Mouse (Mus musculus) spleen, postnatal 4 days (tissue): Measurements from ENCODE around the gene Max.

ENCODE experiments used
- DNase-seq, 2 experiments: peaks; one replicate each; pipeline ENCODE4 v3.0.0; 2022; ENCODE audit warnings: low spot score in 2 of 2

Max gene

GRCm38 (mm10) chr12:76954698-76955423 is 7.1 kb downstream of the Max start:
- DNase-seq, result no peak

DNA sequence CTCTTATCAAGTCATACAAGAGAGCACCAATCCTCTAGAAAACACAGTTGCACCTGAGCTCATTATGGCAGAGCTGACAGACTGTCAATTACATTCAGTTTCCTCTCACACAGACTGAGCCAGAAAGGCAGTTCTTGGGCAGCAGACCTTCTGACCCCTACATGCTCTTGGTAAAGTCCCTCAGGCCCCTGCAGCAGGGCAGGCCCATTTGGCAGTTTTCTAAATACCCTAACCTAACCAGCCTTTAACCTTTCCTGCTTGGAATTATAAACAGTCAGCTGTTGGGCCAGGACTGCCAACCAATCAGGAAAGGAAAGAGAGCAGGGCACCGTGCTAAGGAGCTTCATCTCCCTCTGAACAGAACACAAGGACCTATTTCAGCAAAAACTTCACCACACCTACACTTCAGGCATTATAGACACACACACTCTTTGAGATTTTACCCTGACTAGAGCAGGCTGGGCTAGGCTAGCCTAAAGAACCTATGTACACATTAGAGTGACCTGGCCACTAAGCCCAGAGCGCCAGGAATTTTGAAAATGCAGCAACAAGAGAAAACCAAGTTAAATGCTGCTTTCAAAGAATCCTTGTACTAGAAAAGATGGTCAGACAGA is 8.1 kb downstream of the Max start:
- no peak for DNase-seq

DNA sequence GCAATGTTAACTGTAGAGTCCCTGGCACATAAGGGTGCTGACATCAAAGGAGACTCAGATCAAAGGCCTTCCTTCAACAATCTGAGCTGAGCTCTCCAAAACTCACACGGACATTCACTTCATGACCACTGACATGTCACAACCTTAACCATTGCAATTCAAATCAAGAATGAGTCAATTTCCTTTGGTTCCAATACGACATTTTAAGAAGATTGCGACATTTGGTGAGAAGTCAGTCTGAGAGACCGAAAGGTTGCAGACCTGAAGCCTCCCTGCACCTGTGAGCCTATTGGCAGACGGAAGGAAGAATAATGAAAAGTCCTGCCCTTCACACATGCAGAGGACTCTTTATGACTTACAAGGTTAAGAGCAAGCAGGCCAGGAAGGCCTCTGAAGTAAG is 11.7 kb downstream of the Max start:
- DNase-seq, result no peak

GRCm38 (mm10) chr12:76948781-76949180 is 13.2 kb downstream of the Max start:
- no peak for DNase-seq

DNA sequence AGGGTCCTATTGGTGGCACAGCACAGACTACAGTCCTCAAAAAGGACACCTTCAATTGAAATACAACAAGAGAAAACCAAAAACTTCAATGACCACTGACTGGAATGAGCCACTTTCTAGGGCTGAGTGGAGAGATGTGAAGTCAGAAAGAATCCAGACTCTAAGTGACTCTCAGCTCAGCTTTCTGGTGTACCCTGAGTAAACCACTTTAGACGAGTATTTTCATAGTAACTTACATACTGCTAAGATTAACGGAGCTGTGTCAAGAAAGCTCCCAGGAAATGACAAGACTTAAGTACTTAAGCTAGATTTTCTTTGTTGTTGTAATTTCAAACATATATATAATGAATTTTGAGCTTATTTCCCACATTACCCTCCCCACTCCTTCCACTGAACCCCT is 13.8 kb downstream of the Max start:
- DNase-seq, result no peak

DNA sequence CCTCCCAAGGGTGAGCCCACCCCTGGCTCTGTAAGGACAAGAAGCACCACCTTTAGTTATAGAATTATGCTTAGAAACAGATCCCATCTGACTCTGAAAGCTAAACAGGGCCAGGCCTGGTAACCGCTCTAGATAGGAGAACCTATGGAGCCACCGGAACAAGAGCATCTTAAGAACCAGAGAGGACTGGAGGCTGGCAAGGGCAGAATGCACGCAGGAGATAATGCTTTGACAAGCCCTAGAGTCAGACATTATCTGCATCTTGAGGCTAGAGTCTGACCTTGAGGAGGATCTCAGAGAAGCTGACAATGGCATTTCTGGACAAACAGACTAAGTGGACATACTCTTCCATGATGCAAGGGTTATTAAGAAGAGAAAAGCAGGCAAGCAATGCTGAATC is 14.5 kb downstream of the Max start:
- no peak for DNase-seq

DNA sequence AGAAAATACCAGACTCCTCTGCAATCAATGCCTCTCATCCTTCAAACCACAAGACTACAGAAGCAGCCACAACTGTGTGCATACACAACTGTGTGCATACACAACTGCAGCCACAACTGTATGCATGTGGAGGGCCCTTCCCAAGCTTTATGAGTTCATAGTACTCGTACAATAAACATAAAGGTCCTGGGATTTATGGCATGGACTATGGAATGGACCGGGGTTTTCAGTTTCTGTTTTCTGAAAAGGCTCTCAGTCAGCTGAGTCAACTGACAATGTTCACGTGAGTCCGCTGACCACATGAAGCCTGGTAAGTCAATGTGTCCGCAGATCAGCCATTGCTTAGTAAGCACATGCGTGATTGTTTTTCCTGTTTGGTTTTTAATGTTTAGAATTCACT is 18.5 kb downstream of the Max start:
- DNase-seq, result no peak

DNA sequence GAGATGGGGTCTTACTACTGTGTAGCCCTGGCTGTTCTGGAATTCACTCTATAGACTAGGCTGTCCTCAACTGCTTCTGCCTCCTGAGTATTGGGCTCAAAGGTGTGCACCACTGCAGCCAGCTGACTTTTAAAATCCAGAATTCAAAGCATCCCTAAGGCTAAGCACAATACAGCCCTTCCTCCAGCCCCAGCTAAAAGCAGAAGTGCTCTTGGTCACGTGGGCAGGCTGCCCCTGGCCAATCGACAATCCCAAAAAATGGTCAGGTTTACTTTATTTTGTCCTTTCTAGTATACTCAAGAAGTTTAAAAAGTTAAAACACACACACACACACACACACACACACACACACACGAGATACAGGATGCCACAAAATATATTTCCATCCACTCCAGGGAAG is 19.0 kb downstream of the Max start:
- no peak for DNase-seq

DNA sequence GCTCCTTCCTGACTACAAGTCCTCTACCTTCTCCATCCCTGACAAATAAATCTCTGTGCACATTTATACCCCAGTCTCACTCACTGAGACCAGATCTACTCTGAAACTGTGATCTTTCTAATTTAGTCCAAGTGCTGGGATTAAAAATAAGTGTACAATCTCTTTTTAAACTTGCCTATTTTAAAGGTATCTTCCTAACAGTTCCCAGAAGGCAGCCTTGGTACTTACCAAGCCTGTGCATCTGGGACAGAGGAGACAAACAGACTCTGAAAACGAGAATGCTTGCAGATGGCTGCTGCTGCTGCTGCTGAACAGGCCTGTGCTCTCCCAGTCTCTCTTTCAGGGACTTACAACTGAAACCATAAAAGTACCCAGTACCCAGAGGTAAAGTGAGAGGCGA is 19.5 kb downstream of the Max start:
- no peak for DNase-seq

DNA sequence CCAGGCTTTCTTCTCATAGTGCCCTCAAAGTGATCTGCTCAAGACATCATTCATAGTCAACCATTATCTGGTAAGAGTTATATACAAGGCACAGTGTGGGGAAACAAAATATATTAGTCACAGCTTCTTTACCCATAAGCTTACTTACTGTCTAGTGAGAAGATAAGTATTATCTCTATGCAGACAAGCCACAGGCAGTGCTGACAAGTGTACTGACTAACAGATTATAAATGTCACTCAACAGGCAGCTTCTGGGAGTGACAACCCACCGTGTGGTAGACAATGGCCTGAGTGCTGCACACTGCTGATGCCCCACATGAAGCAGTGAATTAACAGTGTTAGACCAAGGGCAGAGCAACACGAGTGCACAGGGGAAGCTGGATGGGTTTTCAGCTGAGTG is 20.5 kb downstream of the Max start:
- no peak for DNase-seq

DNA sequence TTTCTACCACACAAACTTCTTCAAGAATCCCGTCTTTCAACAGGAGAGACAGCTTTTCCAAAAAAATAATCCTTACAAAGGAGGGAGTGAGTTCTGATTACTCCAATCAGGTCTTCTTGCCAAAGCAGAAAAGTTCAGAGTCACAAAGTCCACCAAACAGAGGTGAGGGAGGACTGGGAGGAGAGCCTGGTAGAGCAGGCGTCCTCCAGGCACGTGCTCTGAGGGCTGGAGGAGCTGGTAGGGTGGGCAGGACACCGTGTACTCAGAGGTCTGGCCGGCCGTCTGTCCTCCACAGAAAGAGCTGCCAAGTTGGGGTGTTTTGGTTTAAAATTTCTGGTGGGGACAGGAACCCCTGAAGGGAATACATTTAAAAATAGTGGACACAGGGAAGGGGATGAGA is 24.0 kb downstream of the Max start:
- DNase-seq, result no peak

- no peak for DNase-seq
These were observed 25.8 kb downstream of the Max start for GRCm38 (mm10) chr12:76936211-76936610.

DNA sequence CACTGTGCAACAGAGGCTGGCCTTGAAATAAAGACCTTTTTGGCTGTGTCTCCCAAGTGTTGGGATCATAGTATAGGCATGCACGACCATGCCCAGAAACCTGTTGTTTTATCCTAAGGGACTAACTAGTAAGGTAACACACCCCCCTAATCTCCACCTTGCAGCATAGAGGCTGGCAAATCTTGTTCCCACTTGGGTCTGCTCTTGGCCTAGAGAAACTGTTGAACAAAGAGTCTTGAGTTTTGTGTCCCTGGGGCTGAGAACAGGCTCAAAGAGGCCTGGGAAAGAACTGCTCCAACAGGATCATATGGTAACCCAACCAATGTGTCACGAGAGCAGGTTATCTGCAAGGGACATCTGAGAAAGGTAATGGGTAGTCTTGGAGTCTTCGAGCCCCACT is 27.6 kb downstream of the Max start:
- DNase-seq, result no peak

DNA sequence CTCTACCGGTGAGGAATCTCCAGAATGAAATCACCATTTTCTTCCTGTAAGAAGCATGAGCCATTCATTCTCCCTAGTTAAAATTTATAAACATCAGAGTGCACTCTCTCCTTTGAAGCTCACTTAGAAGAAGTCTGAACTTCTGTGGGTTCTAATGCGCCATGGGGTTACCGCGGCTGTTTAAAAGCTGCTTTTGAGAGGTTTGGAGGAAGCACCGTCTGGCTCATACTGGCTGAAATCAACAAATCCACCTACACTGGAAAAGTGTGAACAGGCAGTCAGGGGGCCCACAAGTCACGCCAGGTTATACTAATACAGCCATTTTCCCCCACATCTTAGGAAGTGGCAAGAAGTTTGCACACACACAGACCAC is 29.3 kb downstream of the Max start:
- DNase-seq, result no peak

- no peak for DNase-seq
These were observed 30.0 kb downstream of the Max start for GRCm38 (mm10) chr12:76931739-76932687.

- DNase-seq, result peak in 1 of 2 experiments; percentile 60
These were observed 31.8 kb downstream of the Max start for GRCm38 (mm10) chr12:76930177-76930576.

DNA sequence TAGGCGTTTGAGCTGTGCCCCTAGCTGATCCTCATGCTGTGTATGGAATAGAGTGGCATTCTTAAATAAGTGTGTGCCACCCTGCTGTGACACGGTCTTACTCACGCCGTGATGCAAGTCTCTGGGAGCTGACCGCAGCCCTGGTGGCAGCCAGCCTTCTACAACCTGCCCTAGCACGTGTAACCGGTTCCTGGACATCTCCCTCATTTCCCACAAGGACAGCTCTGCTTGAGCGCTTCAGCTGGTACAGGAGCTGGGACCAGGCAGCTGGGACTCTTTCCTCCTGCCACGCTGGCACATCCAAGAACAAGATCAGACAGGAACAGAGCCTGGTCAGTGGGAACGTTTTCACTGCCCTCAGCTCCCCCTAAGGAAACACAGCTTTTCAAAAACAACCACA is 34.5 kb downstream of the Max start:
- no peak for DNase-seq

- DNase-seq, result no peak
These were observed 35.0 kb downstream of the Max start for GRCm38 (mm10) chr12:76927012-76927411.

DNA sequence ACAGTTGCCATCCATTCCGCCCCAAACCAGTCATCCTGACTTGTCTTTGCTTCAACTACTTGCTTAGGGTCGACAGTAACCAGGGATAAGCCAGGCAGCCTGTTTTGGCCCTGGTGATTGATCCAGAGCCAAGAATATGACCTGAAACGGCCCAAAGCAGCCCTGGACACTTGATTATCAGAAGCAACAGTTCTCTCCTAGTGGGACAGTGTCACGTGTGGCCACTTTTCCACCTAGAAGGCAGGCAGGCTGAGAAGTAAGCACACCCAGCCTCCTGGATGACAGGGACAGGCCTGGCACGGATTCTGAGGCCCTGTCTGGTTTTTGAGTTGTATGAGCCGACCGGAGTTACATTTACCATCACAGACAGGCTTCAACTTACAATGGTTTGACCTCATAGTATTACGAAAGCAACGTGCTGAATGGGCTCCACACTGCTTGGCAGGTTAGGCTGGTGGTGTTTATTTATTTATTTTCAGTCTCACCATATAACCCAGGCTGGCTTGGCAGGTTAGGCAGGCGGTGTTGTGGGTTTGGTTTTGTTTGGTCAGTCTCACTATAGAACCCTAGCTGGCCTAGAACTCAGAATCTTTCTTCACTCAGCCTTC is 35.6 kb downstream of the Max start:
- no peak for DNase-seq

DNA sequence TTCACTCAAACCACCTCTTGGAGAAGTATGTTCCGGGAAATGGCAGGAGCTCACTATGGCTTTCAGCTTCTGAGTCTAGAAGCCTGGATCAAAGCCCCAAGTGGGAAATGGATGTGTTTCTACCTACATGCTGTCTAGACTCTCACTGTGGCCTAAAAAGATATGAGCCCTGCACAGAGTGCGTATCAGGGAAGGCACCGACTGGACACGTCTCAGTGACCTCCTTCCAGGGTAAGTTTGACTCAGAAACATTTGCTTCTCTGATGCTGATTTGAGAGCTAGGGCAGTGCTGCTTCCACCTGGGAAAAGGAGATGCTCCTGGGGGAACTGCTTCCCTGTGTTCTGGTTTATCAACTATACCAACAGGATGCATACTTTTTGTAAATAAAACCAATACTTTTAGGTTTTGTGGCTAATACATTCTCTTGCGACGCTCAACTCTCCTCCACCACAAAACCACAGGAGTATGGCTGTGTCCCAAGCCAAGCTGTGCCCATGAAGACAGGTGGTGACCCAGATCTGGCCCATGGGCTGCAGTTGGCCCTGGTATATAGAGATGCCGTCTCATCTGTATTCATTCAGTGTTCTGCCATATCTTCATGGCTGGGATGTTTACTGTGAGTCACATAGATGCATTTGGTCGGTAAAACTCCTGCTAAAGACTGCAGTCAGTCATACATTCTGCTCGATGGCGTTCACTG is 36.9 kb downstream of the Max start:
- no peak for DNase-seq

DNA sequence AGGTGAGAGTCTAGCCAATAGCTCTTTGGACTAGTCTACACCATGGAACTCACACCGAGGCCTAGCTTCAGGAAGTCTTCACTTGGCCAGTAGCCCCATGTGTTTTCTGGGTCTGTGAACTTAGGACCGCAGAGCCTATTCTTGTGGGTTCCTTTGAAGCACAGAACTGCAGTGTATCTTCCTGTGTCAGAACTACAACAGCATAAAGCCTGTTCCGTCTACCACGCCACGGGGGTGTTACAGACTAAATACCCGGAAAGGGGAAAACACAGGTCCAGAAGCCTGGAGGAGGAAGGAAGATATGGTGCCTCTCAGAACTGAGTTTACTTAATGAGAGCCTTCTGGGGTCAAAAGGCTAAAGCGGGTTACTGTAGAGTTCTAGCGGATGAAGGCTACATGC is 38.9 kb downstream of the Max start:
- no peak for DNase-seq

DNA sequence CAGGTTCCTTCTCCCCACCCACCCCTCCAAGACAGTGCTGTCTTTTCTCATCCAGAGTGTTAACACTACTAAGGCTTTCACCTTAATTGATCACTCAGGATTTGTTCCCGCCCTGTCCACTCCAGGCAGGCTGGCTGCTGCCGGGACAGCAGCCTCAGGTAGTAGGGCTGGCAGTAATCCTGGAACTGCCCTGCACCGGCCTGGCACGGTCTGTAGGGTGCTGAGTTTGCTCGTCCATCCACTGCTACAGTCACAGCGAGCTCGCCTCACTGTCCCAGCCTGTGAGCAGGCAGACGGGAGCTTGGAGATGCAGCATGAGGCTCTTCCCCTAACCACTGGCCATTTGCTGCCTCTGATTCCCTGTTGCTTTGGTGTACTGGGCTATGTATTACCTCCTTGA is 41.0 kb downstream of the Max start:
- no peak for DNase-seq
